Mouse (Mus musculus) embryo, embryonic 10 days (tissue): Measurements from ENCODE around the gene Nlrp6.
"Not testable (repeated sequence)": the region's sequence is repeated elsewhere in the genome, so short reads cannot be mapped to it uniquely, and the experiment has no call there.

Source experiments
- DNase-seq: peaks from one replicate; pipeline ENCODE4 v3.0.0-alpha.2; 2015; ENCODE audit warnings: low spot score

The Nlrp6 gene

DNA sequence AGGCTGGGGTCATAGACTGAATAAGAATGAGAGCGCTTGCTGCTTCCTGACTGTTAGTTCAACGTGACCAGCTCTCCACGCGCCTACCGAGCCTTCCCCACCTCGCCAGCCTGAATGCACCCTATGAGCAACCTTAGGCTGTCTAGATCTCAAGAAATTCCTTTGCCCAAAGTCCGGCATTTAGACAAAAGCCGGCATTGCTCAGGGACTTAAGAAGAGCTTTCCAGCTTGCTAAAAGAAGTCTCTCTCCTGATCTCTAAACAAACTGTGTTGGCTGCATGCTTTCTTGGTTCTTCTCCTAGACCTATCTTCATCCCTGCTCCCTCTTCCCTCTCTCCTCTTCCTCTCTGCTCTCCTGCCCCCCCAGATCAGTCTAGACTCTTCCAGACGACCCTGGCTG lies 54.2 kb downstream of the Nlrp6 start:
- no peak for DNase-seq

DNA sequence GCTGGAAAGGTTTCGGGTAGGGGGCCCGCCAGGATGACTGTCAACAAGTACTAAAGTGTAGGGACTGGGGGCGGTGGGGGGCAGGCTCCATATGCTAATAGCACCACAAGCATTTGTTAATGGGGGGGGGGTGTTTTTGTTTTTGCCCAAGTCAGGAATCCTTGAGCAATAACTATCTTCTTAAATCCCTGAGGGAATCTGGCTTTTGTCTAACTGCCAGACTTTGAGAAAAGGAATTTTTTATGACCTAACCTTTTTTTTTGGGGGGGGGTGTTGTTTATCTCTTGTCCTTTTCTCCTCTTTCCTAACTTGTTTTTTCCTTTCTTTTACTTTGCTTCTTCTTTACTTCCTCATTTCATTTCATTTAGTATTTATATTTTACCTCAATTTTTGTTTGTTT lies 54.8 kb downstream of the Nlrp6 start:
- DNase-seq: no peak

DNA sequence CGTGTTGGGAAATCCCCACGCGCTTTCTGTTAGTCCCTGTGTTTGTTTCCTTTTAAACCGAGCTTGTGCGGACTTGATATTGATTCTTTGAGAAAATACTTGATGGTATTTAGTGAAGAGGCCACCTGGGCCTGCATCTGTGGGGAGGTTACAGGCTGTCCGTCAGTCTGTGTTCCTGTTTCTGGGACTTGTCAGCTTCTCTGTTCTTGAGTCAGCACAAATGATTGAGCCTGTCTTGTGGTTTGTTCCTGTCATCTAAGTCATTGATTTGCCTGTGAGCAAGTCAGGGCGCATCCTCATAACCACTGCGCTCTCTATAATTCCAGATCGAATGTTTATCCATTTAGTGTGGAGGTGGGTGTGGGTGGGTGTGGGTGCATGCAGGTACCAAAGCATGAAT lies 56.0 kb downstream of the Nlrp6 start:
- DNase-seq: not testable (repeated sequence)
